Mouse (Mus musculus): Measurements from ENCODE around the gene En2.

Gene En2

DNA sequence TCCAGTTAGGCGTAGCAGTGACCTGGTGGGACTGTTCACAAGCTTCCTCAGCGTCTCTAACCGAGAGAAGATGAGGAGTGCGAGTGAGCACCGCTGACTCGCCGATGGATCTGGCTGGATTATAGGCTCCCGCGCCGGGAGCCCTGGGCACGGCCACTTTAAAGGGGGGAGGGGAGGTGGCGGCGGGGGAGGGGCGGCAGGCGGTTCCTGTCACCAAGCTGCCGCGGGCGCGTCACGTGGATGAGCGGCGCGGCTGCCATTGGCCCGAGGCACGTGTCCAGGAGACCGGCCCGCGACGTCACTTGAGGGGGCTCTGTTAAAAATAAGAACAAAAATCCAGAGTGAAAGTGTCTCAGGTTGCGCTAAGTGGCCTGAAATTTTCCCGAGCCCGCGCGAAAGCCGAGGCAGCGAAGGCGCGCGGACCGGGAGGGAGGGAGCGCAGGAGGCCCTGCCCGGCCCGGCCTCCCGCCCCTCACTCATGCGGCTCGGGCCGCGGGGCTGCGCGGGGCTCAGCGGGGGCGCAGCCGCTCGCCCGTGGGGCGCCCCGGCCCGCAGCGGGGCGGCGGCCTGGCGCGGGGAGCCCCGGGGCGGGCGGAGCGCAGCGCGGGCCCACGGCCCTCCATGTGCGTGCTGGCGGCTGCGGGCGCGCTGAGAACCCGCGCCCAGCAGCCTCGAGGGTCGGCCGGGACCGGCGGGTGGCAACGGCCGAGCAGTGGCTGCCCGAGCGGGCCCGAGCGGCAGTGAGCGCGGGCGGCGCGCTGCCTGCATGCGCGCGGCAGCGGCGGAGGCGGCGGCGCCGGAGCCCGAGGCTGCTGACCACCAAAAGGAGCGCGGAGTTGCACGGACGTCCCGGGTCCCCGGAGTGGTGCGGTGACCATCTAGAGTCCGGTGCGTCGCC, at the start of gene En2:
Gene En2 (plus strand): TSS at position 337 of the 898 bp plus-strand sequence.
- no peak for DNase-seq

DNA sequence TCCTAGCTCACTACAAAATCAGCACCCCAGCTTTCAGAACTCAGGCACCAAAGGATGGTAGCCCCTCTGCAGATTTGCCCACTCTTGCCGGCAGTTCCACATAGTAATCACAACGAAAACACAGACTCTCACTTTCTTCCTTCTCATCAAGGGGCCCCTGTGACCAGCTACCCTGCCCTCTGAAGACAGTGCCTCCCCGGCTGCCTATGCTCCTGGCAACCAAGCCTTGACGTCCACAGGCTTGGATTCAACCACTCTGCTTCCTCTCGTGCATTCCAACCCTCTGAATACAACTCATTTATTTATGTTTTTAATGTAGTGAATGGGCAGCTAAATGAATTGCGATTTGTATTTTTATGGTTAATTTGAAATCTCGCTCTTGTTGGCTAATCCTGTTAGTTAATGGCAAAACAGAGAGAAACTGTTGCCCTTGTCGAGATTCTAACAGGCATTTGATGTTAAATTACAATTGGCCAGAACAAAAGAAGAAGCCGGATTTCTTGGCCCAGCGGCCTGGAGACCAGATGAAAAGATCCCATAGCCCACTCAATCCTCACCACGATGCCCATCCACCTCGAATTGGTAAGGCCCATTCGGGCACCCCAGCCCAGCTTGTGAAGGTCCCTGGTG, 48.1 kb upstream of the En2 start:
- DNase-seq: no peak

DNA sequence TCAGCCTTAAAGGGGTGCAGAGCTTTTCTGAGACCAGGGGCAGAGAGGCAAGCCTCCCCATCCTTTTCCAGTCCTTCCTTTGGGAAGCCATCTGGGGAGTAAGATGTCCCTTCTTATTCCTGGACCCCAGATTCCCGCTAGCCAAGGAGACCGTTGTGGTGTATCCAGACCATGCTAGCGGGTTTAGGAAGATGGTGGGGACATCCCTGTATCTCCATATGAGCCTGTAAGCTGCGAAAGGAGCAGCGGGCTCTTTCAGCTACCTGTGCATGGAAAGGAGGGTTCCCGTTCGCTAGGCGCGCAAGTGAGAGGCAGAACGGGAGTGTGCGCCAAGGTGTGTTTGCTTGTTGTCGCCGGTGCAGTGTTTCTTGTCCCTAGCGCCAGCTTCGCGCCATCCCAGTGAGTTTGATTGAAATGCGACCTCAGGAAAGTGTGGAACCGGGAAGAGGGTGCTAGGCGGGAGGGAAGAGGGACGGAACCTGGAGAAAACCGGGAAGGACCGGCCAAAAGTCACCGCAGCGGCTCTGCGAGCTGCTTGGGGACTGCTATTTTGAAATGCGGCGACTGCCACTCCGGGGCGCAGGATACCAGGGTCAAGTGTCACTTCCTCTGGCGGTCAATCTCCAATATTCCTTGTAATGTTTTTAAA, 47.5 kb upstream of the En2 start:
- DNase-seq: no peak

DNA sequence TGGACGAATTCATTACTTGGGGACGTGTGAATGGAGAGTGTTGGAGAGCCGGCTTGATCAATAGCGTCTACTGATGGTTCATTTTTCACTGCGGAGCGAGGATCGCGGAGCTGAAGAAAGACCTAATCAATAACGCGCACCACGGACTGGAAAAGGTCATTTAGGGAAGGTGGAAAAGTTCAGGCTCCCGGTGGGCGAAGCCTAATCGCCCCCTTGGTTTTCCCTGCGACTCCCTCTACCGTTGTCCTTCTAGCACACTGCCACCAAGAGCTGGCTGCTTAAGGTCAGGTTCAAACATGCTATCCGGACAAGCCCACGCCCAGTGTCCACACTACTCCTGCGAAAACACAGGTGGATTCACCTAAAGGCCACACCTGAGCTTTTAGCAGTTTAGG, 47.0 kb upstream of the En2 start:
- no peak for DNase-seq

DNA sequence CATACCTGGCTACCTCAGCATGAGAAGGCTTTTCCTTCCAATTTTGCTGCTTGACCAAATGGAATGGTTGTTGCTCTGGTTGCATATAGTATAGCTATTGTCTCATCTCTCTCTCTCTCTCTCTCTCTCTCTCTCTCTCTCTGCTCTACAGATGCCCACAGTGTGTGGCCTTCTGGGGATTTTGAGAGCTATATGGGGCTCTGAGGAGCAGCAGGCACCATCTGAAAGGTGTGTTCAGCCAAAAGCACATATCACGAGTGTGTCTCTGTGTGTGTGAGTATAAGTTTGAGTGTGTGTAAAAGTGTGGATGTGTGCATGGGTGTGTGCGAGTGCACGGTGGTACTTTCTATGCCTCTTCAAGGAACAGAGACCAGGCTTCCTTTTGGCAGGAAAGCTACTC, 45.9 kb upstream of the En2 start:
- DNase-seq: no peak

DNA sequence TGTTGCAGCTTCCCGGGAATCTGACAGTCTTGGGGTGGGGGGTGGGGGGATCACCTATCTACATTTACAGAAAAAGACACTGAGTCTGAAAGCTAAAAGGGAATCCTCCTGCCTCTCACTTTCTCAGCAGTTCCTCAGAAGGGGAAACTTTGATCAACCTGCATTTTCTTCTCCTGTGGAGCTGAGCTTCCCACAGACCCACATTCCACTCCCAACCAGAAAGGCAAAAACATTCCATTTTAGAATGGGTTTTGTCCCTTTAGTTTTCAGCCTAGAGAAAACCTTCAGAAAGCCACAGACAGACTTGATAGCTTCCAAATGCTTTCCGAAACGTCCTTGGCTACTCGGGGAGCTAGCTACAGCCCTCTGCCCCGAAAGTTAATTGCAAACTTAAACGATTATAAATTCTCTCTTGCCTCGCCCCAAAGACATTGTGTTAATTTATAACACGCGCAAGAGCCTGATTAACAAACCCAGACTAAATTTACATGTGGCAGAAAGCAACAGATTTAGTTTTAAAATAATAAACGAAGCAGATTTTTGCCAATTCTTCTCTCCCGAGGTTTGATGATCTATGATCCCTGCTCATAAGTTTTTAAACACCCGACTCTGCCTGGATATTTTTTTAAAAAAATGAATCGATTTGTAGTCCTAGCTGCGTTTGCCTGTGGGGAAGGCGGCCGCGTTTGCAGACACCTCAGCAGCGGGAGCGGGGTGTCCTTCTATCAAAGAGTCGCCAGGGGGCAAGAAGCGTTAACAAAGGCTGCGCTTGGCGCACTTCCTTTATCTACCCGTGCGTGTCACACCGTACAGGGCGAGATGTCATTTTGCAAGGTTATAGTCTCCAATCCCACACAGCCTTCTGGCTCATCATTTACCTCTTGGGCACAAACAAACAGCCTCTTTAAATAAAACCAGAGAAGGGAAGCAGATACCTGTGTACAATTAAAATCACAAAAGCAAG, 42.7 kb upstream of the En2 start:
- DNase-seq: no peak

DNA sequence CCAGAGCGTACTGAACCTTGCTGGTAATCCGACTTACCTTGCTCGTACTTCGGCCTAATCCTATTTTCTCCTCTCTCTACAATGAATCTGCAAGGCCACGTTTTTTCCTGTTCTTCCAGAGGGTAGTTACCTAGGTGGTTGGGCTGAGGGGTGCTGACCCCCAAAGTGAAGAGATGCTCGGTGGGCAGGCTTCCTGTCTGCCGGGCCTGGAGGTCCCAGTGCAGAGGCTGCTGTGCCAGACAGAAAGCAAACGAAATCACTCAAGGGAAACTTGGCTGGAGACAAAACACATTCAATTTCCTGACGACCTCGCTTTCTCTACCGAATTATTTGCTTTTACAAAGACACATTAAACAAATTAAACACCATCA, 42.1 kb upstream of the En2 start:
- DNase-seq: no peak

DNA sequence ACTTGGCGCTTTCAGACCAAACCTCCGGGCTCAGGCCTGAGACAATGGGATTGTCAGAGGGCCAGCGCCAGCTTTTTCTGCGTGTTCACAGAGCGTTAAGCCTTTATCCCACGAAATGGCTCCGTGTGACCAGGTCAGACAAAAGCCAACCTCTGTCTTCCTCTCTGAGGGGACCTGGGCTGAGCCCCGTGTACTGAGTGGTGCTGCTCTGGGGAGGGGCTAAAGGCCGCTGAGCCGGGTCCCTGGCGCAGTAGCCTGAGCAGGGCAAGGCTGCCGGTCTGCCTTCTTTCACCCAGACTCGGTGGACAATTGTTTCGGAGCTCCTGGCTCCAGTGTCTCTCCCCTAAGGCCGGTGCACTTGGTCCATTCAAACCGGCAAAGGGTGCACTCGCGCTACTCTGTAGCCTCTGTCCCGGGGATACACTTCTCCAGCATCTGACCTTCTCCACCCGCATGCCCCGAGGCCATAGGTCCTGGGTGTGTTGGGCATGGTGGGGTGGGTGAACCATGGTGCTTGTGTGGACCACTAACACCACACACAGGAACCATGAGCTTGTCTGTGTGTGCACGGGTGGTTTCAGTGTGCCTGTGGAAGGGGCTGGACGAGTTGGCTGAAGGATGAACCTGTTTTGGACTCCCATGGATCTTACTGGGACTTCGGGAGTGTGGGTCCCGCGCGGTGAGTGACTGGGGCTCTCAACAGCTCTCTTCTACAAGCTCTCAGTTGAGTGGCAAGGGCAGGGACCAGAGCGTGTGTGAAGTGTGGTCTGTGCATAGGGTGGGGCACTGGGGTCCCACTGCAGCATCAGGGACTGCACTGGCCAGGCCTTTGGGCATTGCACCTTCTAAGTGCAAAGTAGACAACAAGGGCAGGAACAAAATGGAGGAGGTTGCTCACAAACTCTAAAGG, 40.9 kb upstream of the En2 start:
- DNase-seq: no peak

DNA sequence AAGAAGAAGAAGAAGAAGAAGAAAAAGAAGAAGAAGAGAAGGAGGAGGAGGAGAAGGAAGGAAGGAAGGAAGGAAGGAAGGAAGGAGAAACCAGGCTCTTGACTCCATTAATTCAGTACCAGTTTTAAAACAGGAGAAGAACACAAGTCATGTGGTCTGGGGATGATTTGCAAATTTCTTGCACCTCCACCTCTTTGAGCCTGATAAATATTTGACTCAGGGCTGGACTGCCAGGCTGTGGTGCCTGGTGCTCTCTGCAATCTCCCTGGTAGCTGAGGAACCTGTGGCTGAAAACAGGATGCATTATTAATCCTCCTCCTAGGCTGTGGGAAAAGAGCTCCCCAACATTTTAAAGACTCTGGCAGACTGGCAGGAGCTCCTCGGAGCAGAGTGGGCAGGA, 36.6 kb upstream of the En2 start:
- DNase-seq: no peak

DNA sequence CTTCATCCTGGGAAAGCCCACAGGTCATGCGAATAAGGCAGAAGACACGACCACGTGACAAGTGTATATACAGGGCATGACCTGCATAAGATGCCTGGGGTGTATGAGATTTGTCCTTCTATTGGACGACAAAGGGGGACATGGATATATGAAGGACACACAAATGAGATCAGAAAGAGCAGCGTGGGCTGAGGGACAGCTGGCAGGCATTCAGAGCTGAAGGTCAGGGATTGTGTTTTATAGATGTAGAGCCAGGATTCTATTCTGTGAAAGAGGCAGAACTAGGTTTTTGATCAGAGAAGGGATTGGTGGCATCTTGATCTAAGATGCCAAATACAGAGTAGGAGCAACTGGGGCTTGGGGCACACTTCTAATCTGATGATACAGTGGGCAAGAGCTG, 33.3 kb upstream of the En2 start:
- DNase-seq: no peak

DNA sequence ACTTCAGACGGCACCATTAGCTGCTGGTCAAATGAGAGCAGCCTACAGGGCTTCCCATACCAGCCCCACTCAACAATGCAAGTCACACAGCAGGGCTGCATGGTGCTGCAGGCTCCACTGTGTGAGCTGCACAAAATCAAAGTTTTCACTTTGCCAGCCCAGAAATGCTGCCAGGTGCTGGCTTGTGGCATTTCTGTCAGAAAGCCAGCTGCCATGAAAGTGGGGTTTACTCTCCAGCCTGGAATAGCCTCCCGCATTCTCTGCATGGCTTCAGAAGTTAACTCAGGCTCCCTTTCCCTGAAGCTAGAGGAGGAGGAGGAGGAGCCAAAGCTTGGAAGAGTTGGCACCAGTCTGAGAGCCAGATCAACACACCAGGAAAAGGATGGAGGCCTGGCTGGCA, 29.1 kb upstream of the En2 start:
- DNase-seq: no peak

DNA sequence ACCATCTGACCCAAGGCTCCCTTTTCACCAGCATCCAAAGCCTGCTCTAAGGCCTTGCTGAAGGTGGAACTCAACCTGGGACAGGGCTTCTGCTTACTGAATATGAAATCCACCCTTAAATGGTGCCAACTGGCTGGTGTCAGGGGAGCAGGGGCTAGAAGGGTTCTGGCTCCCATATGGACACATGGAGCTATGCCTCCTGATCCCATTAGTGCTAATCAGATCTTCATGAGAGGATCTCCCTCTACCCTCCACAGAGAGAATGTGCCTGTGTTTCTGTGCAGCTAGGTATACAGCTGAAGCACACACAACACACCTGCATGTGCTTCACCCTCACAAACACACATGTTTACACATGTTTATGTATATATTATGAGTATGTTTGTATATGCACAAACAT, 20.9 kb upstream of the En2 start:
- no peak for DNase-seq

DNA sequence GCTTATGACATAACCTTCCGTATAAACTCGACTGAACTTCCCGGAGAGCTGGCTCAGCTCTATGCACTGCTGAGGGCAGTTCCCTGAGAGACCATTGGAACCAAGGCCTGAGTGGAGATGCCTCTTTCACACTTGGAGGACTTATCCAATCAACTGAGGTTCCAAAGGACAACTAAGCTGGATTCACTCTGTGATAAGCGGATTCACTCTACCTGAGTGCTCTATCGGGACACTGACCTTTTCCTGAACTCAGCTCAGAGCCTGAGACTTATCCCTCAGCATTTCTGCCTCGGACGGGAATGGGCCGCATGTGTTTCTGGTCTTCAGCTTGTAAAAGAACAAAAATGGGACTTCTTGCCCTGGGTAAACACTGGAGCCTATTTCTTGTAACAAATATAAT, 19.5 kb upstream of the En2 start:
- no peak for DNase-seq

DNA sequence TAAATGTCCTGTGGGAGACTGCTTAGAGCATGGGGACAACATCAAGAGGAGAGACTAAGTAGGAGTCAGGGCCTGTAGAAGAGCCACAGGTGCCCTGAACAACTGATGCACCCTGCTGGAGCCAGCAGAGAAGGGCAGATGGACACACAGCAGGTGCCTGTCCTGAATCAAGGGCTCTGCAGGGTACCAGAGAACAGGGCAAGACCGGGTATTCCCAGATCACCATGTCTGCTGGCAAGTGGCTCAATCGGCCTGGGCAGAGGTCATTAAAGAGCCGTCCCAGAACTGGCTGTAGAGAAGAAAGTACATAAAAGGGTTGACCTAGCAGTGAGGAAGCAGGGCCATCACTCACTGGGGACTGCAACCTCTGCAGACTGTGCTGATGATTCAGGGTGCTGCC, 17.0 kb upstream of the En2 start:
- no peak for DNase-seq

DNA sequence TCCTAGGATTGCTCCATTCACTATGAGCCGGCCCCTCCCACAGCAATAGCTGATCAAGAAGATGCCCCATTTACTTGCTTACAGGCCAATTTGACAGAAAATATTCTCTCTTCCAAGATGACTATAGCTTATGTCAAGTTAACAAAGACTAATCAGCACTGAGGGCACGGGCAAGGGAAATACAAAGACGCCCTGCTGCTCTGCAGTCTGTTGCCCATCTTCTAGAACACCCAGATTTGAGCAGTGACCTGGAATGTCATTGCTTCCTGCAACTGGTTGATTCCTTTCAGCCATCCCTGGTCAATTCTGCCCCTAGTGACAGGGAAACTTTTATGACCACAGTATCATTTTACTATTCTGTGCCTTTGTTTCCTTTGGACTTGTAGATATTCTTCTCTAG, 16.1 kb upstream of the En2 start:
- no peak for DNase-seq

DNA sequence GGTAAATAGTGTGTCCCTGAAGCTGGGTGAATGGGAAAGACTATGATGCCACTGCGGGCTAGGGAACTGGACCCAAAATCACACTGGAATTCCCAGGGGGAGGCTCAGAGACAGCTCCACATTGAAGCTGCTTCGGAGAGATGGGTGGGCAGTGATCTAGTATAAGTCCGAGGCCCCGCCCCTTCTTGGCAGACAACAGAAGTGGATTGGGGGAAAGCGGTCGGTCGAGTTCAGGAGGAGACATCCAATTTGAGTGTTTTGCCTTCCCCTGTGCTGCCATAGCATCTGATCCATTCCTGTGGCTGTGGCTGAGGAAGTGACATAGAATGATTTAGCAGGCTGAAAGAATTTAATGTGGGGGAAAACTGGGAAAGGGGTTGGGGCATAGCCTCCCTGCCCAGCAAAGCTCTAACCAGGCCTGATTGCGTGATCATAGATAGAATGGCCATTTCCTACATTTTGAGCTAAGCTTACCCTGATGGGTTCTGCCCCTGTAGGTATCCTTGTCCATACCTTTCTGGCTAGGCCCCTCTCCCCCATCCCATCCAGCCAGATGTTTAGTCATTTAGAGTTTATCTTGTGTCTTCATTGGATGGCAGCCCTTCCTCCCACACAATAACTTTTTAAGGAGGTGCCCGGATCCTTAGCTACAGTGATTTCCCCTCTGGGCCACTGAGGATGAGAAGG, 8.3 kb upstream of the En2 start:
- DNase-seq: no peak

DNA sequence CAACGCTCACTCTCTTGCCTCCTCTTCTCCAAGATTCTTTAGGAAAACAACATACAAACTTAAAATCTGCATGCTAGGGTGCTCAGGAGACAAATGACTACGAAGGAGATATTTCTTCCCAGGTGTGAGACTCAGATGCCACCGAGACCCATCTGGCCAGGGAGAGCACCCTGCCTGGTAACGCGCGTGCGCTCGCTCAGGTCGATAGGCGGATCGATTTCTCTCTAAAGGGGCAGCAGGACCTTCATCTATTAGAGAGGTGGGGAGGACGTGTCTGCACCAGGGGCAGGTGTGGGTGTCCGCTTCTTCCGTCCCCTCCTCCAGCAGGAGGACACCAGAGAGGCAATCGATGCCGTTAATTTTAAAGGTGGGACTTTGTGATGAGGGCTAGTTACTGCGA, 7.7 kb upstream of the En2 start:
- no peak for DNase-seq

DNA sequence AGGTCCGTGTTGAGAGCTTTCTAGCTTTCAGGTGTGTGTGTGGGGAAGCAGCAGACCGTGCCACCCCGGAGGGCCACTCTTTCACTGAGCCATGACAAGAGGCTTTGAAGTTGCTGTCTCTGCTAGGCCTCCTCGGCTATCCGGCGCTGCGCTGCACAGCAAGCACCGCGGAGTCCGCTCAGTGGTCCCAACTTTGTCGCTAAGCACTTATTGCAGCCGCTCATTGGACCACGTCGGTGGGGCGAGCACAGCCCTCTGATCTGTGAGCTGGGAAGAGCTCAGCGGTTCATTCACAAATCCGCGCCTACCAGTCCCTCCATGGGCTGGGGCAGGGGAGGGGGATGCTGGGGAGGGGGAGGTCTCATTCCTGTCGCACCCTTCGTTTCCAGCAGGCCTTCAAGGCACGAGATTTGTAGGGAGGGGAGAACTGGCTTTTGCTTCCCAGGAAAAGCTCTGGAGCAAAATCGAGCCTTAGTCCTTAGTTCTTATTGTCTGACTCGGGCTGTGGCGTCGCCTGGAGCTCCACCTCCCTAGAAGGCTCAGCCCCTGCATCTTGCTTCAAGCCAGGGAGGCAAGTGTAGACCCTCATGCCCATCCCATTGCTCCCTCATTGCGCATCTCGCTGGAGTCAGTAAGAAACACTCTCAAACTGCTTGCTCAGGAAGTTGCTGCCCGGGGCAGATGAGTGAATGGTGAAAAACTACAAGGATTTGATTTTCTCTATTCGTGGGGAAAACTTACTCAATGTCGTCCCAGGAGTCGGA, 7.0 kb upstream of the En2 start:
- DNase-seq: no peak

DNA sequence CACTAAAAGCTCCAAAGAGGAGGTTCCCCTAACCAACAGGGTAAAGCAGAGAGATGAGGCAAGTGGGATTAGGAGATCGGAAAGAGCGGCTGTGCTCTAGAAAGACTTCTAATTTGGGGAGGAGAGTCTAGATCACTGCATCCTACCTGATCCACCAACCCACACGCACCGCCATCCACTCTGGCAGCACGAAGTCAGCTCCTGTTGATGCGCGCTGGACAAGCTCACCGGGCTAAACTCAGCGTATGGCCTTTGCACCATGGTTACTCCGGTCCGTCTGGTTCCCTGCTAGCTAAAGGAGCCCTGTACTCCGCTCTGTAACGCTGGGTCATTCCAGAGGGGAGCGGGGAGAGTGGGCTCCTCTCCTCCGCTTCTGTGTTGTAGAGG, 6.4 kb upstream of the En2 start:
- no peak for DNase-seq

DNA sequence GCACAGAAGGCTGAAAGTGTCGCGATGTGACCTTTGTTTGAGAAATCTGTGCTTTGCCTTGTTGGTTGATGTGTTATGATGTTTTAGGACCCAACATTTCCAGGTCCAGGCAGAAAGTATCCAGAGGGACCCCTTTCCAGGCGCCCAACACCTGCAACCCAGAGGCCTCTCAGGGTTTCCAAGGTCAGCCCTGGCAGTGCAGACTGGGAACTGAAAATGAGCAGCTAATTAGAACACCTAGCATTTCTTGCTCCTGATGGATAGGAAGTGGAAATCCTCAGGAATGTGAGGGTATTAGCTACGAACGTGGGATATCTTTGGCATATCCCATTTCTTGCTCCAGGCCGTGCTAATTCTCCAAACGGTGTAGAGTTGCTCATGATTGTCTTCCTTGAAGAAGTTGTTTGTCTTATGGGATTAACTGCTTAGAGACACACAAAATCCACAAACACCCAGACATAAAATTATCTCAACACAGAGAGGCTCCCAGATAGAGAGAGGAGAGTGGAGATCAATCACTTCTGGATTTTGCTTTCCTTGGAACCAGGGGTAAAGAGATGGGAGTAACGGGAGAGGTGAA, 5.5 kb upstream of the En2 start:
- DNase-seq: no peak

All from right cerebral cortex, postnatal 25 days (tissue).